Mouse (Mus musculus): Measurements from ENCODE around the gene Cebpz. TPM values are rescaled to one million over a fixed set of nuclear protein-coding genes. Genes with fewer than 3 reads are reported as not detected.

Cebpz gene
- total RNA-seq, 2 experiments from 2014 or later = 40.2 to 115 TPM

- ATAC-seq (ENCODE audit: poor library complexity, severe bottlenecking) = peak; percentile 72
Measured at GRCm38 (mm10) chr17:78903158-78903557, 33.7 kb downstream of the Cebpz start.

DNA sequence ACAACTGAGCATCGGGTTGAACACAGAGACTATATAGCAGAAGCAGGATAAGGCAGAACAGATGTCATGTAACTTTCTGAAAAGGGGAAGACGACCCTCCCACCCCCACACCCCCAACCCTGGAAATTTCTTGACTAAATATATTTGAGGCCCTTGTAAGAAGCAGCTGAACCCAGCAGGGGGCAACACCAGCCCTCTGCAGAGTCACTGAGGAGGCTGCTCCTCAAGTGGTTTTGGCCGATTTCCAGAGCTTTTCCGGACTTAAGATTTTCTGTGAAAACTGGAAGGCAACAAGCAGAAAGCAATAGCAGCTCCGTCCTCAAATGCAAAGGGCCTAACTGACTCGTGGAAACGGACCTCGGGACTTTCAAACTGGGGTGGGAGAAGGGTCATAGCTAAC is 41.5 kb downstream of the Cebpz start:
- peak; percentile 34; the same call in 1 of the 2 replicates for ATAC-seq (ENCODE audit: poor library complexity, severe bottlenecking)

GRCm38 (mm10) chr17:78894991-78895390 is 41.9 kb downstream of the Cebpz start:
- no peak for ATAC-seq (ENCODE audit: poor library complexity, severe bottlenecking)

DNA sequence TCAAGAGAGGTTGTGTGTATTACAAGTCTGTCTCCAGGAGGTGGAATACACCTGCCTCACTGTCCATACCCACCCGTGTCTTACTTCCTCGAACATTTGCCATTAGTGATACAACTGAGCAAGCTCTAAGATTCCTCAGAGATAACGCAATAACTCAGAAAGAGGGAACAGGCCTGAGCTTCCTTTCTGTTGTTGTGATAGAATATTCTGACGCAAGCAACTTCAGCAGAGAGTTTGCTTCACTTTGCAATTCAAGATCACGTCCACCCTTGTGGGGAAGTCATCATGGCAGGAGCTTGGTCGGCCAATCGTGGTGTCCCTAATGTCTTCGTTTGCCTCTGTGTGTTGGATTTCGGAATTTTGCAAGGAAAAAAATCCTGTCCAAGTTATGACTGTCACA is 45.8 kb downstream of the Cebpz start:
- peak; percentile 95 for ATAC-seq (ENCODE audit: poor library complexity, severe bottlenecking)

DNA sequence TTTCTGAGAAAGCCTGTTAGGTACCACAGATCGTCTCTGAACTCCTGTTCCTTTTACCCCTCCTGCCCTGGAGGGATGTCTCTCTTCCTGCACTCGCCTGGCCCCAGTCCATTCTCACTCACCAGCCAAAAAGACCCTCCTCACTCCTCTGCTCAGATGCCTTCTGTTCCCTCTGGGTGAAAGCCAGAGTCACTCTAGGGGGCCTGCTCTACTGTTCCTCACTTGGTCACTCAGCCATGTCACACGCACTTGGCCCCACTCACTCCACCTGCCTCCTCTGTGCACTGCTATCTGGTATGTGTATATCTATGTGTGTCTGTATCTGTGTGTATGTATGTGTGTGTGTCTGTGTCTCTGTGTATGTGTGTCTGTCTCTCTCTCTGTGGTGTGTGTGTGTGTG is 47.7 kb downstream of the Cebpz start:
- no peak for ATAC-seq (ENCODE audit: poor library complexity, severe bottlenecking)

DNA sequence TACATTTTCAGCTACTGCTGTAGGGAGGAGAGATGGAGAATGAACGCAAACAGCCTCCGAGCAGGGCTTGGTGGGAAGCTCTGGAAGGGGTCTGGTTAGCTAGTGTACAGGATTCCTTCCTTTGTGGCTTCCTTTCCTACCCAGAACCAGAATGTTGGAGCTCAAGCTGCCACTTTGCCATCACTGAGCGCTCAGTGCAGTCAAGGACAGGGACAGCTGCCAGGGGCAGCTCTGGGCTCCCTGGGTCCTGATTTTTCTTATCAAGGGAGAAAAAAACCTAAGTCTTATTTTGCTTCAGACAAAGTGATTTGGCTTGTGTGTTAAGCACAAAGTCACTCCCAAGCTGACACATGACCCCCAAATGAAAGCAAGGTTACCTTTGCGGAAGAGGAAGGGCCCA is 48.3 kb downstream of the Cebpz start:
- no peak for ATAC-seq (ENCODE audit: poor library complexity, severe bottlenecking)

- ATAC-seq (ENCODE audit: poor library complexity, severe bottlenecking) = no peak
Measured at GRCm38 (mm10) chr17:78885286-78886065, 51.4 kb downstream of the Cebpz start.

DNA sequence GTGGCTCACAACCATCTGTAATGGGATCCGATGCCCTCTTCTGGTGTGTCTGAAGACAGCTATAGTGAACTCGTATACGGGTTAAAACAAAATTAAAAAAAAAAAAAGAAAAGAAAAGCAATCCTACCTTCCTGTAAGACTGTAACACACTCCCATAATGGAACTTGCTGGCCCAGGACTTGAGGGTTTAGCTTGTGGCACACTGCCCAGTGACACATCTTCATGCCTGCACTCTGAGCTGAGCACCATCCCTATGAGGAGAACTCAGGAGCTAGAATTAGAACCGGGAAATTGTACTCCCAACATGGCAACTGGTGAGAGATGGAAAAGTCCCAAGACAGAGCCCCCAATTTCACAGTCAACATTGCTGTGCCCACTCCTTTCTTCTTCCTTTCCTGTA is 53.6 kb downstream of the Cebpz start:
- ATAC-seq (ENCODE audit: poor library complexity, severe bottlenecking) = no peak

DNA sequence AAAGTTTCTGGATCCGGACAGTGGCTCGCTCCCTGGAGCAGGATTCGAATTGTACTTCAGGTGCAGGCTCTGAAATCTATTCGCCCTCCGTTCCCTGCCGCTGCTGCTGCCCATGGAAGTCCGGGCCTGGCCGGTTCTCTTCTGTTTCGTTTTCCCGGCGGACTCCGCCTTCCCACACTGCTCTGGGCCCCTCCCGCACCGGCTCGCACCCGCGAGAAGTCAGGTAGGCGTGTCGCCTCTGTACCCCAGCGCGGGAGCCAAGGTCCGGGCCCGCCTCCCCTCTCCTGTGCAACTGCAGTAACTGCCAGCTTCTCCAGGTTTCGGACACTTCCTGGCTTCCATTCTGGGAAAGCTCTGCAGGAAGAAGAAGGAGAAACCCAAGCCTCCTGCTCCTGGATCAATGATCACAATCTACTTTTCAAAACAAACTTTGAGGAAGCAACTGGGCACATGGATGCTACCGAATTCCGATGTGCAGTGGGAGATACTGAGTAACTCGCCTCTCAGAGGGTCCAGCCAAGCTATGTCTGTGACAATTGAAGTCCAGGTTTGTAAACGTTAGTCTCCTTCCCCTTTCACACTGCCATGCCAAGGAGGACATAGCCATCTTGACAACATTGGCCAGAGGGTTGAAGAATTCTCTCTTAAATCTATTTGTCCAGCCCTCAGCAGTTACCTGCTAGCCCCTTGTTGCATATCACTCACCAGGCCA is 54.3 kb downstream of the Cebpz start, which contains the start of gene Eif2ak2:
Eif2ak2 (minus strand) TSS at position 173 of the 712 bp plus-strand sequence.
- ATAC-seq (ENCODE audit: poor library complexity, severe bottlenecking) = peak; percentile 92

DNA sequence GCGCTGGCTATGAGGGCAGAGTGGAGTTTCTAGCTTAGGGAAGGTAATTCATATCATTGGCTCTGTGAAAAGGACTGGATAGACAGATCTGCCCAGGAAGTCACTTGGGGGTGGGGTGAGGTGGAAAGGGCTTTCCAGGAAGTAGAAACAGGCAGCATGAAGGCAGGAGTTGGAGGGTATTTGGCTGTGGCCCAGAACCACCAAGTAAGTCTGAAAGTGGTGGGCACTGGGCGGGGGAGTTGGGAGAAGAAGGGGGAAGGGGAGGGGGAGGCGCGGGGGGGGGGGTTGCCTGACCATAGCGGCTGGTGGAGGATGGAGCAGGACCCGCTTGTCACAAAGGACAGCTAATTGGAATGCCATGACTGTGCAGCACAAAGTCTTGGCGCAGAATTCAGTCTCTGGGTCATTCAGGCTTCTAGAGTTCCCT is 55.0 kb downstream of the Cebpz start:
- ATAC-seq (ENCODE audit: poor library complexity, severe bottlenecking) = peak; percentile 55

DNA sequence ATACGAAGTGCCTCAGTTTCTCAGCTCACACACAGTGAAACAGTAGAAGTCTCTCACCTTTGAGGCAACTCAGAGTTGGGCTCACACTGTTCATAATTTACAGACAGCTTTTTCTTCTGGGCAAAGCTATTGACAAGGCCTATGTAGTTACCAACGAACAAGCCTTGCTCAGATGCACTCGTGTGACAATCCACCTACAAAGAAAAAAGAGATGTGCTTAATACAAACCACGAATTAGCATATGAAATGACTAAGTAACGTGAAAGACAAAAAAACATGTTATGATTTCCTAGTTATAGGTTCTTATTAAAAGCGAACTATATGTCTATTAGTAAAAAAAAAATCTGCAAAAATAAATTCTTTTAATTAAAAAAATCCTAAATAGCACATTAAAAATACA is 63.0 kb downstream of the Cebpz start:
- no peak for ATAC-seq (ENCODE audit: poor library complexity, severe bottlenecking)

Other genes with a start within 250 kb of the Cebpz start
- 26.5 and 33.7 TPM in 2 replicates for gene Strn, start 199.9 kb downstream of the Cebpz start, total RNA-seq (2015)
- 45.5 and 58.7 TPM in 2 replicates for gene Strn, start 199.9 kb downstream of the Cebpz start, total RNA-seq (2017)
- 25.1 and 27.1 TPM in 2 replicates for gene Heatr5b, start 101.7 kb downstream of the Cebpz start, total RNA-seq (2015)
- gene Heatr5b, start 101.7 kb downstream of the Cebpz start, total RNA-seq (2017) = 21.1 and 24.6 TPM in 2 replicates
- 18.4 and 31.5 TPM in 2 replicates for gene Gpatch11, start 101.5 kb downstream of the Cebpz start, total RNA-seq (2015)
- gene Gpatch11, start 101.5 kb downstream of the Cebpz start, total RNA-seq (2017) = 42.8 and 64.4 TPM in 2 replicates
- gene Eif2ak2, start 54.5 kb downstream of the Cebpz start, total RNA-seq (2015) = 22.9 and 27.2 TPM in 2 replicates
- gene Eif2ak2, start 54.5 kb downstream of the Cebpz start, total RNA-seq (2017) = 48.4 and 58.0 TPM in 2 replicates
- not detected in 2 replicates for gene Sult6b1, start 30.1 kb downstream of the Cebpz start, total RNA-seq (2015)
- 1.4 TPM in 1 of 2 replicates, not detected in the other for gene Sult6b1, start 30.1 kb downstream of the Cebpz start, total RNA-seq (2017)
- 28.2 and 36.8 TPM in 2 replicates for gene Cebpzos, start 20.6 kb downstream of the Cebpz start, total RNA-seq (2015)
- 36.5 and 56.0 TPM in 2 replicates for gene Cebpzos, start 20.6 kb downstream of the Cebpz start, total RNA-seq (2017)
- gene Ndufaf7, start 70 bp upstream of the Cebpz start, total RNA-seq (2015) = 61.6 and 64.7 TPM in 2 replicates
- gene Ndufaf7, start 70 bp upstream of the Cebpz start, total RNA-seq (2017) = 40.6 and 54.7 TPM in 2 replicates
- gene Prkd3, start 83.8 kb upstream of the Cebpz start, total RNA-seq (2015) = 75.6 and 77.9 TPM in 2 replicates
- gene Prkd3, start 83.8 kb upstream of the Cebpz start, total RNA-seq (2017) = 79.1 and 83.0 TPM in 2 replicates
- gene Qpct, start 114.8 kb upstream of the Cebpz start, total RNA-seq (2015) = 21.0 and 23.9 TPM in 2 replicates
- gene Qpct, start 114.8 kb upstream of the Cebpz start, total RNA-seq (2017) = 20.0 and 21.0 TPM in 2 replicates